Mouse (Mus musculus) embryonic facial prominence, embryonic 14.5 days (tissue): Measurements from ENCODE around the gene Clptm1. TPM values are rescaled to one million over a fixed set of nuclear protein-coding genes. Genes with fewer than 3 reads are reported as not detected.
A peak's percentile ranks its signal among the peaks of the same experiment; 100 is the strongest.

Experiments
- ATAC-seq: fragments of 200-750 bp; cut with Nextera tagmentation; 2 replicates; pipeline ENCODE4 v1.8.0; 2017; ENCODE audit warnings: low read depth, moderate number of reproducible peaks, moderate TSS enrichment
- DNase-seq: peaks from one replicate; pipeline ENCODE4 v3.0.0-alpha.2; 2015; ENCODE audit warnings: low spot score
- H3K27ac ChIP-seq: fragments of 300-500 bp; sonication (generic); replicated peaks from 2 replicates; pipeline ENCODE4 v1.5.1; 2014; ENCODE audit warnings: low read depth, mild to moderate bottlenecking, low read length, moderate library complexity
- H3K27me3 ChIP-seq: fragments of 300-500 bp; sonication (generic); replicated peaks from 2 replicates; pipeline ENCODE4 v1.6.1; 2014; ENCODE audit warnings: low read length; ENCODE audit not compliant: control insufficient read depth, insufficient read depth
- H3K36me3 ChIP-seq: fragments of 300-500 bp; sonication (generic); 2 replicates; pipeline ENCODE4 v1.6.1; 2014; ENCODE audit warnings: low read length, mixed read lengths; ENCODE audit not compliant: control insufficient read depth, insufficient read depth
- H3K4me1 ChIP-seq: fragments of 300-500 bp; sonication (generic); 2 replicates; pipeline ENCODE4 v1.6.1; 2014; ENCODE audit warnings: antibody characterized with exemption, low read length; ENCODE audit not compliant: control insufficient read depth, insufficient read depth
- H3K4me2 ChIP-seq: fragments of 300-500 bp; sonication (generic); 2 replicates; pipeline ENCODE4 v1.6.1; 2014; ENCODE audit warnings: low read depth, mild to moderate bottlenecking, low read length, moderate library complexity, mixed read lengths
- H3K4me3 ChIP-seq: fragments of 300-500 bp; sonication (generic); 2 replicates; pipeline ENCODE4 v1.5.1; 2014; ENCODE audit warnings: low read depth, mild to moderate bottlenecking, low read length
- H3K9ac ChIP-seq: fragments of 300-500 bp; sonication (generic); 2 replicates; pipeline ENCODE4 v1.6.1; 2014; ENCODE audit warnings: low read depth, mild to moderate bottlenecking, low read length, moderate library complexity, mixed read lengths
- H3K9me3 ChIP-seq: fragments of 300-500 bp; sonication (generic); 2 replicates; pipeline ENCODE4 v1.6.1; 2016; ENCODE audit warnings: low read length; ENCODE audit not compliant: control insufficient read depth
- WGBS: fragments of 180-500 bp; shearing (Covaris S2); extraction: QIAGEN DNeasy Blood & Tissue Kit; methylation state at CpG from one replicate; pipeline ENCODE4 v1.1.7; 2014; 5-methylcytosine and 5-hydroxymethylcytosine counted together
- polyA plus RNA-seq: library from polyadenylated mRNA; unstranded; fragments of >200 nt; fragmentation: Nextera tagmentation; extraction: Ambion mirVana; gene quantifications from 2 replicates; pipeline ENCODE4 v1.2.1, GENCODE M21; 2014

The Clptm1 gene
- polyA plus RNA-seq, 1 experiment from 2014 or later = 77.9 TPM

GRCm38 (mm10) chr7:19632720-19633119 is 32.1 kb downstream of the Clptm1 start:
- Histone ChIP-seq H3K36me3 (peaks cover 59% of the 10 kb centered on the region), H3K9me3 (no peaks in the 10 kb centered on the region), H3K4me1 (peaks cover 4% of the 10 kb centered on the region; the same call in 1 of the 2 replicates), H3K4me3 (no peak overlapping the region), H3K9ac (no peak overlapping the region), H3K27ac (no peak overlapping the region), H3K27me3 (no peaks in the 10 kb centered on the region), H3K4me2 (no peak overlapping the region)
- ATAC-seq (no peak), DNase-seq (no peak)

- Histone ChIP-seq H3K4me2 (no peak overlapping the region), H3K27me3 (no peaks in the 10 kb centered on the region), H3K4me3 (no peak overlapping the region), H3K36me3 (peaks cover 55% of the 10 kb centered on the region), H3K9me3 (no peaks in the 10 kb centered on the region), H3K4me1 (peaks cover 4% of the 10 kb centered on the region; the same call in 1 of the 2 replicates), H3K27ac (no peak overlapping the region), H3K9ac (no peak overlapping the region)
- ATAC-seq (no peak), DNase-seq (no peak)
Observed at GRCm38 (mm10) chr7:19632275-19632674, 32.6 kb downstream of the Clptm1 start.

DNA sequence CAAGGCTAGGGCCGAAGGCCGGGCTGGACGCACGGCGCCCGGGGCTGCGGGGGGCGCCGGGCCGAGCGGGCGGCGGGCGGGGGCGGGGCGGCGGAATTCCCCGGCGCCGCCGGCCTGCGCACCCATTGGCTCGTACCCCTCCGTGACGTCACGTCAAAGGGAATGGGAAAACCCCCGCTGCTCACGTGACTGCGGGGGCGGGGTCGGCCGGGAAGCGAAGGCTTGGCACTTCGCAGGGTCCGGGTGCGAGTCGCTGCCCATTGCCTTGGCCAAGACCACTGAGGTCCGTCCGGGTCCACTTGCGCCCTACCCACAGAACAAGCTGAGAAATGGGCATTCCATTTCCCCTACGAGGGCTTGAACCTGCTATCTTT is 35.5 kb downstream of the Clptm1 start, which contains the start of gene Relb:
Gene Relb (minus strand): TSS at position 78 of the 374 bp plus-strand sequence.
- H3K9ac ChIP-seq = peak within 1 kb of the TSS; percentile 71
- DNase-seq (peak; percentile 94), ATAC-seq (peak; percentile 66)
- peak within 1 kb of the TSS; percentile 81 for H3K4me3 ChIP-seq
- H3K27me3 ChIP-seq = no peaks in the 10 kb centered on the region
- H3K27ac ChIP-seq = peak within 1 kb of the TSS; percentile 80
- H3K36me3 ChIP-seq = peaks cover 26% of the 10 kb centered on the region
- 1% methylated on average over 16 of the region's 41 CpGs for WGBS
- H3K4me2 ChIP-seq = peak within 1 kb of the TSS; percentile 91
- no peaks in the 10 kb centered on the region for H3K9me3 ChIP-seq
- peaks cover 4% of the 10 kb centered on the region; the same call in 1 of the 2 replicates for H3K4me1 ChIP-seq

DNA sequence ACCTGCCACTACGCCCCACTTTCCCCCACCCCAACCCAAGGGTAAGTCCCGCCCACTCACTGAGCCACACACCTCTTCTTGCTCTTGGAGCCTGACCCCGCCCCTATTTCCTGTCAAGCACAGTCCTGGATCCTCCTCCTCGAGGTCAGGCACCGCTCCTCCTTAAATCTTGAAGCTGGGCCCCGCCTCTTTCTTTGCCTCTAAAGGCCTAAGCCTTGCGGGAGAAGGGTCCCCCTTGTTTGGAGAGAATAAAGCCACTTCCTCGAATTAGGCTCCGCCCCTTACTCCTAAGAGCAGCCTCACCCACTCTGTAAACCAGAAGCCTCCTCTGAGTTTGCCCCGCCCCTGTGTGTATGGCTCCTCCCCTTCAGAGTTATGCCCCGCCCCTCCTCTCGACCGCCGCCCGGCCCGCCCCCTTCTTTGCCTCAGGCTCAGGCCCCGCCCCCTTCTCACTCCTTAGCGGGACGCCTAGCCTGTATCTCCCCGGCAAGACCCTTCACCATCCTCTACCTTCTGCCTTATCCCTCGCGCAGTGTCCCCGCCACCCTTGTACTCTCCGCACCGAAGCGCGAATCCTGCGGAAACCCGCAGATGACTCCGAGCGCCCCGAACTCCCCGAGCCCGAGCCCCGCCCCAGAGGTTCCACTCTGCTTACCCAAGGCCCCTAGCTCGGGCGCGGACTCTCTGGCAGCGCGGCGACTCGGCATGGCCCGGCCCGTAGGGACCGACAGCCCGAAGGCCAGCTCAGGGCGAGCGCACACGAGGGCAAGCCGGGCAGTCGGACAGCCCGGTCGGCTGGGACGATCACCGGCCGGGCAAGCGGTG is 36.1 kb downstream of the Clptm1 start:
- H3K4me3 ChIP-seq = peak overlapping the region; percentile 81
- peak overlapping the region; percentile 80 for H3K27ac ChIP-seq
- WGBS = 3% methylated on average over 47 of the region's 57 CpGs
- no peaks in the 10 kb centered on the region for H3K9me3 ChIP-seq
- H3K27me3 ChIP-seq = no peaks in the 10 kb centered on the region
- peak overlapping the region; percentile 91 for H3K4me2 ChIP-seq
- peak overlapping the region; percentile 71 for H3K9ac ChIP-seq
- H3K36me3 ChIP-seq = peaks cover 20% of the 10 kb centered on the region
- peaks cover 4% of the 10 kb centered on the region; the same call in 1 of the 2 replicates for H3K4me1 ChIP-seq
- DNase-seq (peak; percentile 98), ATAC-seq (peak; percentile 91)

- H3K36me3 ChIP-seq = peaks cover 14% of the 10 kb centered on the region
- H3K27me3 ChIP-seq = no peaks in the 10 kb centered on the region
- H3K9me3 ChIP-seq = no peaks in the 10 kb centered on the region
- peak overlapping the region; percentile 81 for H3K4me3 ChIP-seq
- WGBS = 15% methylated on average over 17 of the region's 17 CpGs
- peak overlapping the region; percentile 80 for H3K27ac ChIP-seq
- H3K9ac ChIP-seq = 0 out of 2 replicates have a peak overlapping the region, but pooled peaks have one; percentile 30
- peaks cover 4% of the 10 kb centered on the region; the same call in 1 of the 2 replicates for H3K4me1 ChIP-seq
- peak overlapping the region; percentile 91 for H3K4me2 ChIP-seq
- DNase-seq (no peak), ATAC-seq (no peak)
Observed at GRCm38 (mm10) chr7:19628192-19628535, 36.7 kb downstream of the Clptm1 start.

GRCm38 (mm10) chr7:19627721-19628120 is 37.1 kb downstream of the Clptm1 start:
- no peak for ATAC-seq

DNA sequence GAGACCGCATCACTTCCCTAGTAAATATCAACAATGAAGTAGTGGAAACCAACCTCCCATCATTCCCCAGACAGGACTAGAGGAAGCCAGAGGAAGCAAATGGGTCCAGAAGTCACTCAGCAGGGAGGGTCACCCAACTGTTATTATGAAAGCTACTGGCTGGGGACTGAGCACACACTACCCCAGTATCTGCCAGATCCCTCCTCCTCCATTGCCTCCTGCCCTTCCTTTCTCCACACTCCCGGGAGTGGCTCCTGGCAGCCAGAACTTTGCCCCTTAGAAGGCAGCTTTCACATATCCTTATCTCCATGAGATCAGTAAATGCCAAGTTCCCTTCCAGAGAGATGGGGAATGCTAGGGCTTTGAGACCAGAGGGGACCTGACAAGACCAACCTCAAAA is 41.4 kb downstream of the Clptm1 start:
- H3K9ac ChIP-seq = no peak overlapping the region
- no peak for DNase-seq
- 61% methylated on average over 2 of the region's 2 CpGs for WGBS
- 0 out of 2 replicates have a peak, but pooled peaks cover 6% of the 10 kb centered on the region for H3K4me1 ChIP-seq
- ATAC-seq = no peak
- H3K9me3 ChIP-seq = no peaks in the 10 kb centered on the region
- H3K4me3 ChIP-seq = no peak overlapping the region
- no peak overlapping the region for H3K4me2 ChIP-seq
- H3K27me3 ChIP-seq = peaks cover 12% of the 10 kb centered on the region; the same call in 1 of the 2 replicates
- H3K36me3 ChIP-seq = no peaks in the 10 kb centered on the region
- H3K27ac ChIP-seq = no peak overlapping the region

More at GRCm38 (mm10) chr7:19627721-19628120, 37.1 kb downstream of the Clptm1 start:
- Histone ChIP-seq H3K36me3 (peaks cover 9% of the 10 kb centered on the region), H3K27ac (peak overlapping the region; percentile 80), H3K9me3 (no peaks in the 10 kb centered on the region), H3K4me3 (peak overlapping the region; percentile 81), H3K9ac (0 out of 2 replicates have a peak overlapping the region, but pooled peaks have one; percentile 30), H3K4me2 (peak overlapping the region; percentile 91), H3K4me1 (peaks cover 4% of the 10 kb centered on the region; the same call in 1 of the 2 replicates), H3K27me3 (no peaks in the 10 kb centered on the region)
- WGBS = 56% methylated on average over 3 of the region's 3 CpGs
- DNase-seq = no peak

GRCm38 (mm10) chr7:19622241-19622640 is 42.6 kb downstream of the Clptm1 start:
- H3K9ac ChIP-seq = no peak overlapping the region
- H3K9me3 ChIP-seq = no peaks in the 10 kb centered on the region
- DNase-seq (no peak), ATAC-seq (no peak)
- no peak overlapping the region for H3K4me2 ChIP-seq
- WGBS = 41% methylated on average over 6 of the region's 6 CpGs
- H3K4me1 ChIP-seq = 0 out of 2 replicates have a peak, but pooled peaks cover 6% of the 10 kb centered on the region
- H3K4me3 ChIP-seq = no peak overlapping the region
- no peak overlapping the region for H3K27ac ChIP-seq
- peaks cover 12% of the 10 kb centered on the region; the same call in 1 of the 2 replicates for H3K27me3 ChIP-seq
- no peaks in the 10 kb centered on the region for H3K36me3 ChIP-seq
